Mouse (Mus musculus): ENCODE measurements around the gene 6430531B16Rik. TPM values are rescaled to one million over a fixed set of nuclear protein-coding genes. Genes with fewer than 3 reads are reported as not detected.

The 6430531B16Rik gene
- total and polyA plus RNA-seq, 3 experiments = 0.13 TPM; not detected in 2

DNA sequence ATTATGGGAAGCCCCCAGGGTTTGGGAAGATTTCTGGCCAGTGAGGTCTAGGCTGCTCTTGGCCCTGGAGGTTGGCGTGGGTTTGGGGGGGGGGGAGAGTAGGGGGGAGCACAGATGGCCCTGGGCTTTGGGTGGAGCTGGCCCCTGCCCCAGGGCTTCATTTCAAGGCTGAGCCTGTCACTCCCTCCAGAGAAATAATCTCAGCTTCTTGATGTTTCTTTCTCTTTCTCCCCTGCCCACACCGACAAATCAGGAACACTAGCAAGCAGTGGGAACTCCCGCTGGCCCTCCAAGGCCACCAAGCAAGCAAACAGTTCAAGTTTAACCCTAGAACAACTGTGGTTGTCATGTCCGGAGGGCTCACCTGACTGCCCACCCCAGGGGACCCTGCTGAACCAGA is 14.7 kb downstream of the 6430531B16Rik start:
- H3K4me3 ChIP-seq (ENCODE audit: control insufficient read depth in 1 of 2, insufficient read depth in 1 of 2, low read depth in 2 of 2, low read length in 2 of 2) = no peak overlapping the region
- no peaks in the 10 kb centered on the region for H3K9me3 ChIP-seq (replicated peaks; ENCODE audit: insufficient read depth, low read length)
- H3K4me1 ChIP-seq (ENCODE audit: control insufficient read depth in 1 of 2, insufficient read depth in 2 of 2, low read length in 2 of 2) = no peaks in the 10 kb centered on the region
- no peaks in the 10 kb centered on the region for H3K36me3 ChIP-seq (ENCODE audit: control insufficient read depth in 1 of 2, insufficient read depth in 2 of 2, low read length in 2 of 2)
- TF ChIP-seq BHLHE40 (IDR thresholded peaks at IDR 0.05; ENCODE audit: borderline replicate concordance, low read depth, low read length) (no peak), POLR2AphosphoS5 (IDR thresholded peaks at IDR 0.05; ENCODE audit: borderline replicate concordance, low read depth, low read length) (no peak), HCFC1 (IDR thresholded peaks at IDR 0.05; ENCODE audit: low read depth, low read length) (no peak), MEF2A (IDR thresholded peaks at IDR 0.05; ENCODE audit: extremely low read depth, insufficient replicate concordance, low read depth, low read length, poor library complexity, severe bottlenecking) (no peak), USF2 (IDR thresholded peaks at IDR 0.05; ENCODE audit: borderline replicate concordance in 1 of 2, insufficient read depth in 1 of 2, low read depth in 1 of 2, low read length in 2 of 2) (no peak), EP300 (IDR thresholded peaks at IDR 0.05; ENCODE audit: low read depth in 1 of 2, low read length in 2 of 2) (no peak), TBP (IDR thresholded peaks at IDR 0.05; ENCODE audit: low read depth, low read length) (no peak), KAT2A (conservative IDR thresholded peaks at IDR 0.05; ENCODE audit: low read depth, low read length) (no peak), USF1 (IDR thresholded peaks at IDR 0.05; ENCODE audit: low read depth, low read length) (no peak)
- H3K27ac ChIP-seq (ENCODE audit: control insufficient read depth, low read depth, low read length) = no peak overlapping the region
- H3K79me2 ChIP-seq (ENCODE audit: control insufficient read depth, insufficient read depth, low read length, poor library complexity) = no peaks in the 10 kb centered on the region
- no peaks in the 10 kb centered on the region for H3K27me3 ChIP-seq (ENCODE audit: control insufficient read depth in 1 of 2, insufficient read depth in 2 of 2, low read length in 2 of 2)
- no peak for DNase-seq (ENCODE audit: low read depth, low spot score)
- no peak overlapping the region for H3K9ac ChIP-seq (ENCODE audit: control insufficient read depth, low read depth, low read length, poor library complexity, severe bottlenecking)

DNA sequence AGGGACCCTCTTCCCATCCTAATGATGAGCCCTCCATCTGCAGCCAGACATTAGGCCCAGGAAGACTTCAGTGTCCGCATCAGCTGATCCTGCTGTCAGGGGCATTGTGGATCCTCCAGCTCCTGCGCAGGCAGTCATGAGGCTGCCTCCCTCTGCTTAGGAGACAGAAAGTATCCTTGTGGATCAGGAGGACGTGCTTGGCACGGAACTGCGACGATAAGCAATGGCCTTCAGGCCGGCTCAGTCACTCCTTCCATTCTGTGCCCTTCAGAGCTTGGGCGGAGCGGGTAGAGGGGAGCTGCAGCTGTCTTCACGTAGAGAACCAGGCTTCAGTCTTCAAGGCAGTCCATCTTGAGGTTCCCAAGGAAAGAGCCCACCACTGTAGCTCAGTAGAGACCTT is 17.4 kb downstream of the 6430531B16Rik start:
- Histone ChIP-seq H3K36me3 (ENCODE audit: control insufficient read depth in 1 of 2, insufficient read depth in 2 of 2, low read length in 2 of 2) (no peaks in the 10 kb centered on the region), H3K79me2 (ENCODE audit: control insufficient read depth, insufficient read depth, low read length, poor library complexity) (no peaks in the 10 kb centered on the region), H3K9me3 (replicated peaks; ENCODE audit: insufficient read depth, low read length) (no peaks in the 10 kb centered on the region), H3K27me3 (ENCODE audit: control insufficient read depth in 1 of 2, insufficient read depth in 2 of 2, low read length in 2 of 2) (no peaks in the 10 kb centered on the region), H3K4me3 (ENCODE audit: control insufficient read depth in 1 of 2, insufficient read depth in 1 of 2, low read depth in 2 of 2, low read length in 2 of 2) (no peak overlapping the region), H3K9ac (ENCODE audit: control insufficient read depth, low read depth, low read length, poor library complexity, severe bottlenecking) (no peak overlapping the region), H3K4me1 (ENCODE audit: control insufficient read depth in 1 of 2, insufficient read depth in 2 of 2, low read length in 2 of 2) (no peaks in the 10 kb centered on the region), H3K27ac (ENCODE audit: control insufficient read depth, low read depth, low read length) (no peak overlapping the region)
- no peak for DNase-seq (ENCODE audit: low read depth, low spot score)
- no peak for TF ChIP-seq CHD1 (IDR thresholded peaks at IDR 0.05; ENCODE audit: low read depth, low read length)
- no peak for TF ChIP-seq ETS1 (IDR thresholded peaks at IDR 0.05; ENCODE audit: low read depth, low read length)
- TF ChIP-seq KAT2A (conservative IDR thresholded peaks at IDR 0.05; ENCODE audit: low read depth, low read length) = no peak
- TF ChIP-seq POLR2AphosphoS2 (IDR thresholded peaks at IDR 0.05; ENCODE audit: low read length) = no peak
- no peak for TF ChIP-seq TBP (IDR thresholded peaks at IDR 0.05; ENCODE audit: low read depth, low read length)
- TF ChIP-seq CHD2 (IDR thresholded peaks at IDR 0.05; ENCODE audit: low read length) = no peak
- no peak for TF ChIP-seq POLR2A (IDR thresholded peaks at IDR 0.05; ENCODE audit: control insufficient read depth in 1 of 2, insufficient read depth in 1 of 2, low read depth in 1 of 2, low read length in 2 of 2, poor library complexity in 1 of 2)
- TF ChIP-seq ZKSCAN1 (IDR thresholded peaks at IDR 0.05; ENCODE audit: low read depth, low read length) = no peak
- TF ChIP-seq RAD21 (IDR thresholded peaks at IDR 0.05; ENCODE audit: low read depth, low read length) = no peak
- no peak for TF ChIP-seq SIN3A (IDR thresholded peaks at IDR 0.05; ENCODE audit: low read length)
- TF ChIP-seq MYC (IDR thresholded peaks at IDR 0.05; ENCODE audit: low read depth, low read length) = no peak
- no peak for TF ChIP-seq MAX (IDR thresholded peaks at IDR 0.05; ENCODE audit: low read length)
- no peak for TF ChIP-seq BHLHE40 (IDR thresholded peaks at IDR 0.05; ENCODE audit: borderline replicate concordance, low read depth, low read length)
- no peak for TF ChIP-seq ZMIZ1 (IDR thresholded peaks at IDR 0.05; ENCODE audit: low read depth, low read length)
- TF ChIP-seq ZC3H11A (IDR thresholded peaks at IDR 0.05; ENCODE audit: low read depth, low read length) = no peak
- TF ChIP-seq POLR2AphosphoS5 (IDR thresholded peaks at IDR 0.05; ENCODE audit: borderline replicate concordance, low read depth, low read length) = no peak
- TF ChIP-seq NELFE (IDR thresholded peaks at IDR 0.05; ENCODE audit: low read depth, low read length) = no peak
- TF ChIP-seq UBTF (IDR thresholded peaks at IDR 0.05; ENCODE audit: borderline replicate concordance, insufficient read depth, low read depth, low read length) = no peak
- no peak for TF ChIP-seq ELF1 (IDR thresholded peaks at IDR 0.05; ENCODE audit: low read depth, low read length)
- no peak for TF ChIP-seq MEF2A (IDR thresholded peaks at IDR 0.05; ENCODE audit: extremely low read depth, insufficient replicate concordance, low read depth, low read length, poor library complexity, severe bottlenecking)
